ENCODE assay signal across 8 mouse cellular contexts in genomic region chr15:82962536-82962935, GRCm38 (mm10). TPM values are rescaled to one million over a fixed set of nuclear protein-coding genes. Genes with fewer than 3 reads are reported as not detected.
A peak's percentile ranks its signal among the peaks of the same experiment; 100 is the strongest.
DNase-seq lines count a peak whose midpoint lies in the region; ATAC-seq and TF ChIP-seq lines count a peak whose summit lies in the region.

No protein-coding gene starts in this region.

- peak overlapping the region; percentile 74 for H3K4me3 ChIP-seq in heart, embryonic 12.5 days
- peak overlapping the region; percentile 57 for H3K4me3 ChIP-seq in hindbrain, embryonic 13.5 days
- H3K4me3 ChIP-seq in limb, embryonic 14.5 days (replicated peaks; ENCODE audit: low read length) = peak overlapping the region; percentile 53
- no peak overlapping the region for H3K4me3 ChIP-seq in thymus, adult 2 months (ENCODE audit: control insufficient read depth, insufficient read depth, low read length)

- peaks cover 59% of the 10 kb centered on the region for H3K4me1 ChIP-seq in heart, embryonic 12.5 days (replicated peaks)
- peaks cover 79% of the 10 kb centered on the region for H3K4me1 ChIP-seq in hindbrain, embryonic 13.5 days (replicated peaks)
- H3K4me1 ChIP-seq in limb, embryonic 14.5 days (ENCODE audit: control insufficient read depth, insufficient read depth, low read length) = peaks cover 56% of the 10 kb centered on the region
- peaks cover 16% of the 10 kb centered on the region for H3K4me1 ChIP-seq in thymus, adult 2 months (replicated peaks; ENCODE audit: control insufficient read depth, insufficient read depth, low read length)

- 53% methylated on average over 4 of the region's 4 CpGs for WGBS in heart, embryonic 12.5 days
- 35% methylated on average over 4 of the region's 4 CpGs for WGBS in hindbrain, embryonic 13.5 days
- 32% methylated on average over 4 of the region's 4 CpGs for WGBS in limb, embryonic 14.5 days
- WGBS in thymus, adult 2 months = 83% methylated on average over 4 of the region's 4 CpGs

- peaks cover 84% of the 10 kb centered on the region for H3K27me3 ChIP-seq in heart, embryonic 12.5 days (replicated peaks)
- peaks cover 70% of the 10 kb centered on the region for H3K27me3 ChIP-seq in hindbrain, embryonic 13.5 days
- no peaks in the 10 kb centered on the region for H3K27me3 ChIP-seq in limb, embryonic 14.5 days (ENCODE audit: control insufficient read depth, insufficient read depth, low read length)
- H3K27me3 ChIP-seq in thymus, adult 2 months (ENCODE audit: control insufficient read depth, insufficient read depth, low read length) = no peaks in the 10 kb centered on the region

- no peak for DNase-seq in heart, postnatal 25 days (ENCODE audit: low spot score)
- peak; percentile 63 for DNase-seq in adrenal gland, postnatal 10 days
- no peak for DNase-seq in limb, embryonic 14.5 days (ENCODE audit: low spot score)
- DNase-seq in thymus, adult 2 months = no peak
- no peak for DNase-seq in spleen, adult 18-20 months

- intact Hi-C loops in heart, postnatal 25 days (cut with DNase I) = no loop called here

- TF ChIP-seq POLR2A in limb, embryonic 14.5 days (IDR thresholded peaks at IDR 0.05; ENCODE audit: borderline replicate concordance, extremely low read depth, insufficient read depth, insufficient read length) = no peak
- no peak for TF ChIP-seq POLR2A in thymus, adult 2 months (IDR thresholded peaks at IDR 0.05; ENCODE audit: control insufficient read depth, extremely low read depth, insufficient read depth, low read length, poor library complexity)

- H3K9ac ChIP-seq in heart, embryonic 12.5 days = peak overlapping the region; percentile 86
- H3K9ac ChIP-seq in hindbrain, embryonic 13.5 days = peak overlapping the region; percentile 83
- peak overlapping the region; percentile 69; the same call in 1 of the 2 replicates for H3K9ac ChIP-seq in limb, embryonic 14.5 days (ENCODE audit: low read depth, low read length, severe bottlenecking)

- H3K4me2 ChIP-seq in heart, embryonic 12.5 days = peak overlapping the region; percentile 91
- peak overlapping the region; percentile 70 for H3K4me2 ChIP-seq in hindbrain, embryonic 13.5 days
- H3K4me2 ChIP-seq in limb, embryonic 14.5 days (replicated peaks; ENCODE audit: low read depth, low read length, severe bottlenecking) = peak overlapping the region; percentile 79

- H3K36me3 ChIP-seq in heart, embryonic 12.5 days = no peaks in the 10 kb centered on the region
- no peaks in the 10 kb centered on the region for H3K36me3 ChIP-seq in hindbrain, embryonic 13.5 days
- no peaks in the 10 kb centered on the region for H3K36me3 ChIP-seq in limb, embryonic 14.5 days (ENCODE audit: control insufficient read depth, insufficient read depth, low read length)
- H3K36me3 ChIP-seq in thymus, adult 2 months (ENCODE audit: control insufficient read depth, insufficient read depth, low read length) = no peaks in the 10 kb centered on the region

- no peaks in the 10 kb centered on the region for H3K9me3 ChIP-seq in heart, embryonic 12.5 days (replicated peaks)
- H3K9me3 ChIP-seq in hindbrain, embryonic 13.5 days = no peaks in the 10 kb centered on the region
- H3K9me3 ChIP-seq in limb, embryonic 14.5 days (ENCODE audit: control insufficient read depth, low read length) = no peaks in the 10 kb centered on the region

- TF ChIP-seq CTCF in thymus, adult 2 months (IDR thresholded peaks at IDR 0.05; ENCODE audit: borderline replicate concordance, control insufficient read depth, extremely low read depth, insufficient read depth, low read length, poor library complexity) = no peak

- no peak for ATAC-seq in heart, embryonic 12.5 days (ENCODE audit: insufficient number of reproducible peaks, low FRiP score)
- ATAC-seq in hindbrain, embryonic 13.5 days (ENCODE audit: low FRiP score) = no peak
- ATAC-seq in limb, embryonic 14.5 days (ENCODE audit: low FRiP score, low read depth) = no peak
- ATAC-seq in megakaryocyte-erythroid progenitor cell, adult 5-6 weeks (replicated peaks; ENCODE audit: low FRiP score, low TSS enrichment, poor library complexity, severe bottlenecking) = no peak

- peak overlapping the region; percentile 22; the same call in 1 of the 2 replicates for H3K27ac ChIP-seq in heart, embryonic 12.5 days (ENCODE audit: poor library complexity, severe bottlenecking)
- peak overlapping the region; percentile 88 for H3K27ac ChIP-seq in hindbrain, embryonic 13.5 days
- H3K27ac ChIP-seq in limb, embryonic 14.5 days (replicated peaks; ENCODE audit: low read depth, low read length) = no peak overlapping the region
- no peak overlapping the region for H3K27ac ChIP-seq in thymus, adult 2 months (ENCODE audit: control insufficient read depth, insufficient read depth, low read length)

RNA-seq across cellular contexts. Expression of gene Tcf20, which starts 25.1 kb away (rescaled TPM):
- polyA plus RNA-seq in heart, embryonic 12.5 days (2016; fragmentation: Nextera tagmentation; extraction: Ambion mirVana) = 5.4 and 6.4 TPM in 2 replicates
- total RNA-seq in heart, postnatal 25 days (2021) = 10 to 100 TPM; 52.2 to 55.8 TPM
- 10 to 100 TPM; 70.8 to 71.5 TPM for total RNA-seq in adrenal gland, postnatal 10 days (2021)
- polyA plus RNA-seq in hindbrain, embryonic 13.5 days (2015; fragmentation: Nextera tagmentation; extraction: Ambion mirVana) = 11.8 and 12.6 TPM in 2 replicates
- polyA plus RNA-seq in limb, embryonic 14.5 days (2012; rRNA removed) = 28.9 and 29.2 TPM in 2 replicates
- 14.6 and 16.3 TPM in 2 replicates for polyA plus RNA-seq in limb, embryonic 14.5 days (2014; fragmentation: Nextera tagmentation; extraction: Ambion mirVana)
- total RNA-seq in megakaryocyte-erythroid progenitor cell, adult 5-6 weeks (2014; fragmentation: Nextera tagmentation) = 57.7 and 70.5 TPM in 2 replicates
- total RNA-seq in megakaryocyte-erythroid progenitor cell, adult 5-6 weeks (2017) = 87.5 and 106 TPM in 2 replicates
- polyA plus RNA-seq in thymus, adult 2 months (2012; rRNA removed) = 48.7 and 69.3 TPM in 2 replicates

Comparison
In these comparisons a context has a peak if more than half of its experiments do, and no peak if none do; other contexts are left out.
1. H3K27ac ChIP-seq: peak in heart, embryonic 12.5 days (single experiment) and hindbrain, embryonic 13.5 days (single experiment); none in limb, embryonic 14.5 days (single experiment) and thymus, adult 2 months (single experiment).
2. Peak in every context shown above with its lines, with median percentiles within 50 percentile points of each other: H3K4me2 ChIP-seq and H3K9ac ChIP-seq.